ENCODE assay signal across 24 mouse cellular contexts in genomic region chr14:34541896-34542295, GRCm38 (mm10). TPM values are rescaled to one million over a fixed set of nuclear protein-coding genes. Genes with fewer than 3 reads are reported as not detected.
A peak's percentile ranks its signal among the peaks of the same experiment; 100 is the strongest.
DNase-seq lines count a peak whose midpoint lies in the region; ATAC-seq and TF ChIP-seq lines count a peak whose summit lies in the region.
"Had no signal": no experiment of that assay in that cellular context is flagged by ENCODE, and none has a peak within 500 bp of the region (broad histone marks: within the 10 kb centered on the region; RNA-seq: fewer than 3 reads in every experiment).

No protein-coding gene starts in this region.

- peaks cover 29% of the 10 kb centered on the region for H3K4me1 ChIP-seq in heart, postnatal 0 days (ENCODE audit: control insufficient read depth, insufficient read depth)
- peaks cover 15% of the 10 kb centered on the region for H3K4me1 ChIP-seq in stomach, embryonic 16.5 days (ENCODE audit: control insufficient read depth, insufficient read depth, low read length)
- H3K4me1 ChIP-seq: embryonic facial prominence, embryonic 12.5 days had no signal

- H3K36me3 ChIP-seq in heart, postnatal 0 days (replicated peaks; ENCODE audit: control insufficient read depth, insufficient read depth, low read length), result peaks cover 71% of the 10 kb centered on the region
- H3K36me3 ChIP-seq in stomach, embryonic 16.5 days (ENCODE audit: control insufficient read depth, insufficient read depth, low read length), result no peaks in the 10 kb centered on the region
- H3K36me3 ChIP-seq: embryonic facial prominence, embryonic 12.5 days; midbrain, embryonic 10.5 days had no signal

- no peak for DNase-seq in cerebellum, postnatal 36 days
- no peak for DNase-seq in heart, postnatal 0 days (ENCODE audit: low spot score)
- DNase-seq in heart, postnatal 25 days (ENCODE audit: low spot score), result no peak
- DNase-seq in kidney, postnatal 25 days, result peak; percentile 36 to 68
- DNase-seq in kidney, postnatal 10 days, result no peak
- DNase-seq in c-Kit-positive CD71-positive TER-119-positive erythroid progenitor cells, embryonic 14.5 days (ENCODE audit: low spot score), result no peak
- DNase-seq: adrenal gland, adult 8-10 months; cerebellum, adult 18-20 months; gastrocnemius, postnatal 14 days; liver; lung, adult 18-20 months; lung, postnatal 36 days; thymus, postnatal 4 days had no signal

- WGBS in heart, postnatal 0 days, result 62% methylated on average over 5 of the region's 5 CpGs
- 84% methylated on average over 5 of the region's 5 CpGs for WGBS in stomach, embryonic 16.5 days

- intact Hi-C loops in heart, postnatal 25 days (cut with DNase I), result no loop called here

- no peak overlapping the region for H3K4me2 ChIP-seq in heart, postnatal 0 days (ENCODE audit: low read depth, low read length)
- H3K4me2 ChIP-seq in stomach, embryonic 16.5 days (ENCODE audit: low read depth, low read length), result no peak overlapping the region
- H3K4me2 ChIP-seq: embryonic facial prominence, embryonic 12.5 days; hindbrain, embryonic 14.5 days had no signal

- no peak for TF ChIP-seq EP300 in heart, postnatal 0 days (IDR thresholded peaks at IDR 0.05; ENCODE audit: low read depth)

- H3K4me3 ChIP-seq in heart, postnatal 0 days (ENCODE audit: low read depth, low read length), result no peak overlapping the region
- no peak overlapping the region for H3K4me3 ChIP-seq in stomach, embryonic 16.5 days (replicated peaks; ENCODE audit: low read length)
- H3K4me3 ChIP-seq: embryonic facial prominence, embryonic 12.5 days; heart, embryonic 10.5 days; midbrain, embryonic 10.5 days had no signal

- no peak for TF ChIP-seq CTCF in heart, postnatal 0 days (IDR thresholded peaks at IDR 0.05; ENCODE audit: low read depth)

- H3K27me3 ChIP-seq in heart, postnatal 0 days (ENCODE audit: control insufficient read depth, insufficient read depth, low read length), result 0 out of 2 replicates have a peak, but pooled peaks cover 5% of the 10 kb centered on the region
- no peaks in the 10 kb centered on the region for H3K27me3 ChIP-seq in stomach, embryonic 16.5 days (ENCODE audit: control insufficient read depth, insufficient read depth, low read length)

- 0 out of 2 replicates have a peak, but pooled peaks have one; percentile 15 for ATAC-seq in cerebellum, adult (ENCODE audit: insufficient number of reproducible peaks, low FRiP score, low TSS enrichment)
- no peak for ATAC-seq in heart, postnatal 0 days (ENCODE audit: insufficient read depth, low read depth)
- no peak for ATAC-seq in stomach, embryonic 16.5 days (ENCODE audit: insufficient read depth, low FRiP score)
- ATAC-seq: CD4-positive, CD25-positive, alpha-beta regulatory T cell, adult 4 months had no signal

- H3K9ac ChIP-seq in heart, postnatal 0 days (replicated peaks; ENCODE audit: low read depth, low read length), result no peak overlapping the region
- no peak overlapping the region for H3K9ac ChIP-seq in stomach, embryonic 16.5 days (ENCODE audit: low read length)
- H3K9ac ChIP-seq: embryonic facial prominence, embryonic 12.5 days; hindbrain, embryonic 14.5 days had no signal

- H3K27ac ChIP-seq in heart, postnatal 0 days (ENCODE audit: low read depth), result peak overlapping the region; percentile 93
- peak overlapping the region; percentile 91 for H3K27ac ChIP-seq in stomach, embryonic 16.5 days (ENCODE audit: low read length)
- H3K27ac ChIP-seq: embryonic facial prominence, embryonic 12.5 days; heart, embryonic 10.5 days; hindbrain, embryonic 14.5 days; midbrain, embryonic 10.5 days had no signal

- no peaks in the 10 kb centered on the region for H3K9me3 ChIP-seq in heart, postnatal 0 days (replicated peaks; ENCODE audit: control insufficient read depth, low read length)
- no peaks in the 10 kb centered on the region for H3K9me3 ChIP-seq in stomach, embryonic 16.5 days (replicated peaks; ENCODE audit: control insufficient read depth, low read length)
- H3K9me3 ChIP-seq: embryonic facial prominence, embryonic 12.5 days; heart, embryonic 10.5 days; midbrain, embryonic 10.5 days had no signal

RNA-seq across cellular contexts. Expression of gene 9230112D13Rik, which starts 19.3 kb away (rescaled TPM):
- total RNA-seq in heart, postnatal 0 days (2014; rRNA removed; ENCODE audit: low replicate concordance), result not detected in 2 replicates
- not detected in 2 replicates for polyA plus RNA-seq in heart, postnatal 0 days (2015; fragmentation: Nextera tagmentation; extraction: Ambion mirVana)
- not detected for total RNA-seq in heart, postnatal 25 days (2021)
- not detected in 2 replicates for polyA plus RNA-seq in stomach, embryonic 16.5 days (2015; fragmentation: Nextera tagmentation; extraction: Ambion mirVana)
- total RNA-seq: adrenal gland, adult 8-10 months; gastrocnemius, postnatal 14 days; layer of hippocampus, postnatal 25 days; left cerebral cortex, postnatal 14 days; MEL had no signal
- polyA plus RNA-seq: CD4-positive, CD25-positive, alpha-beta regulatory T cell, adult 4 months; embryonic facial prominence, embryonic 12.5 days; heart, embryonic 10.5 days; hindbrain, embryonic 14.5 days; midbrain, embryonic 10.5 days; neural tube, embryonic 11.5 days had no signal

RNA-seq across cellular contexts. Expression of gene Bmpr1a, which starts 38.8 kb away (rescaled TPM):
- 99.5 and 130 TPM in 2 replicates for total RNA-seq in heart, postnatal 0 days (2014; rRNA removed; ENCODE audit: low replicate concordance)
- 37.2 and 38.6 TPM in 2 replicates for polyA plus RNA-seq in heart, postnatal 0 days (2015; fragmentation: Nextera tagmentation; extraction: Ambion mirVana)
- total RNA-seq in heart, postnatal 25 days (2021), result 10 to 100 TPM; 71.8 to 77.5 TPM
- 22.4 and 22.9 TPM in 2 replicates for polyA plus RNA-seq in stomach, embryonic 16.5 days (2015; fragmentation: Nextera tagmentation; extraction: Ambion mirVana)

RNA-seq across cellular contexts. Expression of gene Ldb3, which starts 46.6 kb away (rescaled TPM):
- total RNA-seq in heart, postnatal 0 days (2014; rRNA removed; ENCODE audit: low replicate concordance), result 518 and 526 TPM in 2 replicates
- polyA plus RNA-seq in heart, postnatal 0 days (2015; fragmentation: Nextera tagmentation; extraction: Ambion mirVana), result 376 and 380 TPM in 2 replicates
- total RNA-seq in heart, postnatal 25 days (2021), result 1,000 to 10,000 TPM; 1,007 to 1,096 TPM
- 4.4 and 30.9 TPM in 2 replicates for polyA plus RNA-seq in stomach, embryonic 16.5 days (2015; fragmentation: Nextera tagmentation; extraction: Ambion mirVana)
- total RNA-seq: MEL had no signal
- polyA plus RNA-seq: CD4-positive, CD25-positive, alpha-beta regulatory T cell, adult 4 months had no signal

RNA-seq across cellular contexts. Expression of gene Opn4, which starts 58.0 kb away (rescaled TPM):
- total RNA-seq in heart, postnatal 0 days (2014; rRNA removed; ENCODE audit: low replicate concordance), result 5.9 and 8.6 TPM in 2 replicates
- 8.4 and 8.7 TPM in 2 replicates for polyA plus RNA-seq in heart, postnatal 0 days (2015; fragmentation: Nextera tagmentation; extraction: Ambion mirVana)
- 1 to 10 TPM; 2.6 to 2.9 TPM for total RNA-seq in heart, postnatal 25 days (2021)
- polyA plus RNA-seq in stomach, embryonic 16.5 days (2015; fragmentation: Nextera tagmentation; extraction: Ambion mirVana), result 0.06 TPM in 1 of 2 replicates, not detected in the other
- total RNA-seq: gastrocnemius, postnatal 14 days; layer of hippocampus, postnatal 25 days; left cerebral cortex, postnatal 14 days; MEL had no signal
- polyA plus RNA-seq: CD4-positive, CD25-positive, alpha-beta regulatory T cell, adult 4 months; hindbrain, embryonic 14.5 days; neural tube, embryonic 11.5 days had no signal

Comparison
In these comparisons a context has a peak if more than half of its experiments do, and no peak if none do; other contexts are left out.
1. DNase-seq: peak in kidney, postnatal 25 days (2 of 2); none in cerebellum, postnatal 36 days (0 of 2), heart, postnatal 0 days (single experiment), heart, postnatal 25 days (single experiment), kidney, postnatal 10 days (single experiment) and c-Kit-positive CD71-positive TER-119-positive erythroid progenitor cells, embryonic 14.5 days (single experiment).